Mouse (Mus musculus) heart, postnatal 0 days (tissue): Measurements from ENCODE around the gene Hdlbp. TPM values are rescaled to one million over a fixed set of nuclear protein-coding genes. Genes with fewer than 3 reads are reported as not detected.

Experiments used
- ATAC-seq: fragments of 200-750 bp; cut with Nextera tagmentation; 2 replicates; pipeline ENCODE4 v1.8.0; 2017; ENCODE audit warnings: low read depth, moderate number of reproducible peaks, moderate library complexity; ENCODE audit not compliant: insufficient read depth
- DNase-seq: peaks from one replicate; pipeline ENCODE4 v3.0.0-alpha.2; 2016; ENCODE audit warnings: low spot score
- H3K27ac ChIP-seq: fragments of 300-500 bp; sonication (generic); 2 replicates; pipeline ENCODE4 v1.5.1; 2014; ENCODE audit warnings: low read depth, mild to moderate bottlenecking
- H3K27me3 ChIP-seq: fragments of 300-500 bp; sonication (generic); 2 replicates; pipeline ENCODE4 v1.6.1; 2014; ENCODE audit warnings: low read length, mixed read lengths; ENCODE audit not compliant: control insufficient read depth, insufficient read depth
- H3K36me3 ChIP-seq: fragments of 300-500 bp; sonication (generic); replicated peaks from 2 replicates; pipeline ENCODE4 v1.6.1; 2014; ENCODE audit warnings: low read length, mixed read lengths; ENCODE audit not compliant: control insufficient read depth, insufficient read depth
- H3K4me1 ChIP-seq: fragments of 300-500 bp; sonication (generic); 2 replicates; pipeline ENCODE4 v1.6.1; 2014; ENCODE audit warnings: antibody characterized with exemption; ENCODE audit not compliant: control insufficient read depth, insufficient read depth
- H3K4me2 ChIP-seq: fragments of 300-500 bp; sonication (generic); 2 replicates; pipeline ENCODE4 v1.6.1; 2014; ENCODE audit warnings: low read depth, mild to moderate bottlenecking, low read length, moderate library complexity
- H3K4me3 ChIP-seq: fragments of 300-500 bp; sonication (generic); 2 replicates; pipeline ENCODE4 v1.5.1; 2014; ENCODE audit warnings: low read depth, low read length
- H3K9ac ChIP-seq: fragments of 300-500 bp; sonication (generic); replicated peaks from 2 replicates; pipeline ENCODE4 v1.6.1; 2014; ENCODE audit warnings: low read depth, low read length, mixed read lengths
- H3K9me3 ChIP-seq: fragments of 300-500 bp; sonication (generic); replicated peaks from 2 replicates; pipeline ENCODE4 v1.6.1; 2016; ENCODE audit warnings: low read length; ENCODE audit not compliant: control insufficient read depth
- CTCF ChIP-seq: IDR thresholded peaks from 2 replicates; pipeline ENCODE4 v1.5.1; 2016; ENCODE audit warnings: antibody characterized with exemption, control low read depth, low read depth
- EP300 ChIP-seq: IDR thresholded peaks from 2 replicates; pipeline ENCODE4 v1.6.1; 2016; ENCODE audit warnings: antibody characterized with exemption, low read depth
- WGBS: fragments of 180-500 bp; shearing (Covaris S2); extraction: QIAGEN DNeasy Blood & Tissue Kit; methylation state at CpG from one replicate; pipeline ENCODE4 v1.1.7; 2014; 5-methylcytosine and 5-hydroxymethylcytosine counted together
- polyA plus RNA-seq: library from polyadenylated mRNA; unstranded; fragments of >200 nt; fragmentation: Nextera tagmentation; extraction: Ambion mirVana; gene quantifications from 2 replicates; pipeline ENCODE4 v1.2.1, GENCODE M21; 2015
- total RNA-seq: library from RNA; depleted of rRNA; stranded (reverse); fragments of >200 nt; gene quantifications from 2 replicates; pipeline ENCODE4 v1.2.3, GENCODE M21; 2014; ENCODE audit warnings: low replicate concordance

Gene Hdlbp
- total and polyA plus RNA-seq, 2 experiments from 2014 or later, result 89.0 to 154 TPM

DNA sequence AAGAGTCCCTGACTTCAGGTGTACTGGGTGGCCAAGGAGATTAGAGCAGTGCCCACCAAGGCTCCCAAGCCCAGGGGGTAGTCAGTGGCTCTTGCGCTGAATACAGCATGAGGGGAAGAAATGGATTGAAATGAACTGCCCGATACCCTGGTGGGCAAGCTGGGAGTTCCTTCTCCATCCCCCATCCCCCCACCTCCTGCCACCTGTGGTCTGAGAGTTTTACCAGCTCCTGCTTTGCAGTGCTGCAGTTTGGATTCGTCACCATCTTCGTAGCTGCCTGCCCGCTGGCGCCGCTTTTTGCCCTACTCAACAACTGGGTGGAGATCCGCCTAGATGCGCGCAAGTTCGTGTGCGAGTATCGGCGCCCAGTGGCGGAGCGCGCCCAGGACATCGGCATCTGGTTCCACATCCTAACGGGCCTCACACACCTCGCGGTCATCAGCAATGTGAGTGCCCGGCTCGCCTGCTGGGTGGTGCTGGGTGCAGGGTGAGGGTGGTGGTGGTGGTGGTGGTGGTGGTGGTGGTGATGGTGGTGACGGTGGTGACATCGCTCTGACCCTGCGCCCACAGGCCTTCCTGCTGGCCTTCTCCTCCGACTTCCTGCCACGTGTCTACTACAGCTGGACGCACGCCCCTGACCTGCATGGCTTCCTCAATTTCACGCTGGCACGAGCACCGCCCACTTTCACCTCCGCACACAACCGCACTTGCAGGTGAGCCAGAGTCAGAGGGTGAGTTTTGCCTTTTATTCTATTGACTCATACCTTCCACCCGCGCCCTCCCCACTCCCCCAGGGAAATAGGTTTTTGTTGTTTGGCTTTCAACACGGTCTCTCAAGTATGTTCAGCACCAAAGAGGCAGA is 77.2 kb downstream of the Hdlbp start:
- DNase-seq (no peak), ATAC-seq (peak; percentile 18; the same call in 1 of the 2 replicates)
- peaks cover 2% of the 10 kb centered on the region; the same call in 1 of the 2 replicates for H3K36me3 ChIP-seq
- no peak for TF ChIP-seq CTCF
- no peak for TF ChIP-seq EP300
- no peak overlapping the region for H3K27ac ChIP-seq
- H3K4me3 ChIP-seq, result peak overlapping the region; percentile 28
- peak overlapping the region; percentile 48 for H3K4me2 ChIP-seq
- 0 out of 2 replicates have a peak, but pooled peaks cover 6% of the 10 kb centered on the region for H3K27me3 ChIP-seq
- H3K9me3 ChIP-seq, result no peaks in the 10 kb centered on the region
- H3K9ac ChIP-seq, result no peak overlapping the region
- 17% methylated on average over 38 of the region's 38 CpGs for WGBS
- no peaks in the 10 kb centered on the region for H3K4me1 ChIP-seq

DNA sequence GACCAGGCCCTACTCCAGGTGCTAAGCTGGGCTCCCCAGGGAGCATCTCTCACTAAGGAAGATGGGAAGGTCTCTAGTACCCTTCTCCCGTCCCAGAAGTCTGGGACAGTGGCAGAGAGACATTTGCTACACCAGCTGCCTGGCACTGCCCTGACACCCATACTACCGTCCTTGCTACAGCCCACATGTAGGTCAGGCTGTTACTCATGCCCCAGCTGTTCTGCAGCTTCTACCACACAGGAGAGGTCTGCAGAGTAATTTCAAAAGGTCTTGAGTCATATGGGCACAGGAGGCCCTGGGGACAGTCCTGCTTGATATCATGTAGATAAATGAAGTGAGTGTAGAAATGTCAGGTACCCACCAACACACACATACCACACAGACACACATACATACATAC is 89.7 kb downstream of the Hdlbp start:
- ATAC-seq (no peak), DNase-seq (no peak)
- 64% methylated on average over 2 of the region's 2 CpGs for WGBS
- TF ChIP-seq CTCF (no peak), EP300 (no peak)
- H3K27me3 ChIP-seq, result no peaks in the 10 kb centered on the region
- H3K9ac ChIP-seq, result no peak overlapping the region
- H3K4me3 ChIP-seq, result no peak overlapping the region
- H3K36me3 ChIP-seq, result no peaks in the 10 kb centered on the region
- H3K27ac ChIP-seq, result no peak overlapping the region
- H3K9me3 ChIP-seq, result no peaks in the 10 kb centered on the region
- no peaks in the 10 kb centered on the region for H3K4me1 ChIP-seq
- H3K4me2 ChIP-seq, result no peak overlapping the region

DNA sequence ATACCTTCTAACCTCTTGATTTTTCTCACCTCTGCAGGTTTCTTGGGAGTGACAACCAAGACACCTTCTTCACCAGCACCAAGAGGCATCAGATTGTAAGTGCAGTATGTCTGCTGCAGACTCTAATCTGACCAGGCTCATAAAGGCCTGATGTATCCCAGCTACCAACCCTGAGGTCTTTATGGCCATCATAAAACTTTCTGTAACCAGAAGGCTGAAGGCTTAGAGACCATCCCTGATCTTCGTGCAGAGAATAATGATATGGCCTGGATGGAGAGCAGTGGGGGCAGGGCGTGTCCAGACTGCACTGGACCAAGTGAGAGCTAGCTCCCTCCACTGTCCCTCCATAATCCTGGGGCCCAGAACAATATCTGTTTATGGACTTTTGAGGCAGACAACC is 91.4 kb downstream of the Hdlbp start:
- Histone ChIP-seq H3K27me3 (no peaks in the 10 kb centered on the region), H3K4me1 (no peaks in the 10 kb centered on the region), H3K4me3 (no peak overlapping the region), H3K4me2 (no peak overlapping the region), H3K27ac (no peak overlapping the region), H3K36me3 (no peaks in the 10 kb centered on the region), H3K9me3 (no peaks in the 10 kb centered on the region), H3K9ac (no peak overlapping the region)
- WGBS, result 72% methylated on average over 2 of the region's 2 CpGs
- TF ChIP-seq EP300 (no peak), CTCF (no peak)
- ATAC-seq, result no peak
- no peak for DNase-seq

DNA sequence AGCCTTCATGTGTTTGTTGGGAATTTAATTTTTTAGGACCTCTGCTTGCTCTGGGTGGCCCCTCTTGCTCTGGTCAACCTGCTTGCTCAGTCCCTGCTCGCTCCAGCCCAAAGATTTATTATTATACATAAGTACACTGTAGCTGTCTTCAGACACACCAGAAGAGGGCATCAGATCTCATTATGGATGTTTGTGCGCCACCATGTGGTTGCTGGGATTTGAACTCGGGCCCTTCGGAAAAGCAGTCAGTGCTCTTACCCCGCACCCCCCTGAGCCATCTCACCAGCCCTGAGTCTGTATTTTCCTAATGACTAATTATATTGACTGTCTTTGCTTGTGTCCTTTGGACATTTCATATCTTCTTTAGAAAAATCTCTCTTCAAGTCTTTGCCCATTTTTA is 99.5 kb downstream of the Hdlbp start:
- Histone ChIP-seq H3K9ac (no peak overlapping the region), H3K4me1 (no peaks in the 10 kb centered on the region), H3K4me2 (no peak overlapping the region), H3K36me3 (no peaks in the 10 kb centered on the region), H3K27ac (no peak overlapping the region), H3K4me3 (no peak overlapping the region), H3K27me3 (0 out of 2 replicates have a peak, but pooled peaks cover 2% of the 10 kb centered on the region), H3K9me3 (no peaks in the 10 kb centered on the region)
- ATAC-seq, result no peak
- no peak for TF ChIP-seq EP300
- no peak for TF ChIP-seq CTCF
- WGBS, result 74% methylated on average over 5 of the region's 5 CpGs
- DNase-seq, result no peak

DNA sequence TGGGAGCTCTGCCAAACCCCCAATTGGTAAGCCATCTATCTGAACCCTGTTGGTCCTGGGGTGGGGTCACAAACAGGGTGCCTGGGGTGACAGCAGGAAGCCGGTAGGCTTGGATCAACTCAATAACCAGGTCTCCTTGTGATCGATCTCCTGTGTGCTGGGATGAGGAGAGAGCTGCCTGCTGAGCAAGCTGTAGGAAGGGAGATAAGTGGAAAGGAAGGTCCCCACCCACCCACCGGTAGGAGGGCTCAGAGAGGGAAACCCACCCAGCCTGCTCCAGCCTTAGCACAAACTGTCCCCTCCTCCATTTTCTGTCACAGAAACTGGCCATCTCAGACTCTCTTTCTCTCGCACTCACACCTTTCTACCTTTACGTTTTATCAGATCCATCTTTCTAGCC is 101.3 kb downstream of the Hdlbp start:
- DNase-seq, result no peak
- Histone ChIP-seq H3K27ac (no peak overlapping the region), H3K36me3 (no peaks in the 10 kb centered on the region), H3K4me3 (no peak overlapping the region), H3K9ac (no peak overlapping the region), H3K9me3 (no peaks in the 10 kb centered on the region), H3K4me1 (no peaks in the 10 kb centered on the region), H3K27me3 (0 out of 2 replicates have a peak, but pooled peaks cover 2% of the 10 kb centered on the region), H3K4me2 (no peak overlapping the region)
- 43% methylated on average over 5 of the region's 5 CpGs for WGBS
- ATAC-seq, result no peak
- no peak for TF ChIP-seq EP300
- TF ChIP-seq CTCF, result no peak

DNA sequence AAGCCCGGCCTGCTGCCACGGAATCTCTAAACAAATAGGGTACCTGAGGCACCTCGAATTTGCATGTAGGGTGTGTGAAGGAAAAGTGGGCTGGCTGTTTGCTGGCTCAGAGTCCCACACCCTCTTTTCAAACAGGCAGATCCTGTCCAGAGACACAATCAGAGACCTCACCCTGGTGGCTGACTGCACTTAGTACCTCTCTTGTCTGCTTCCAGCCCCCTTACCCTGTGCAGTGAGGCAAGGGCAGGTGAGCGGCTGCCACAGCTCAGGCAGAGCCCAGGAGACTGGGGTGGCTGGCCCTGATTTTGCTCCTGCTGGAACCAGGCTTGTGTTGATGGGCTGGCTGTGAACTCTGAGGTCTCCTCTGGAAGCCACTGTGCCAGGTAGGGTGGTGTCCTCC is 105.0 kb downstream of the Hdlbp start, which contains the start of gene Ano7:
Gene Ano7, plus strand, starts transcription at position 266 of the 400 bp plus-strand sequence.
- ATAC-seq, result no peak
- 65% methylated on average over 4 of the region's 4 CpGs for WGBS
- H3K4me1 ChIP-seq, result no peaks in the 10 kb centered on the region
- DNase-seq, result no peak
- 0 out of 2 replicates have a peak, but pooled peaks cover 2% of the 10 kb centered on the region for H3K27me3 ChIP-seq
- no peaks in the 10 kb centered on the region for H3K36me3 ChIP-seq
- no peak for TF ChIP-seq EP300
- TF ChIP-seq CTCF, result no peak
- H3K27ac ChIP-seq, result no peak within 1 kb of the TSS
- no peaks in the 10 kb centered on the region for H3K9me3 ChIP-seq
- no peak within 1 kb of the TSS for H3K4me3 ChIP-seq
- H3K9ac ChIP-seq, result no peak within 1 kb of the TSS
- no peak within 1 kb of the TSS for H3K4me2 ChIP-seq
